Mouse (Mus musculus) megakaryocyte, embryonic 14.5 days (primary cell): Measurements from ENCODE around the gene Gm12888. TPM values are rescaled to one million over a fixed set of nuclear protein-coding genes. Genes with fewer than 3 reads are reported as not detected.
"Not testable (repeated sequence)": the region's sequence is repeated elsewhere in the genome, so short reads cannot be mapped to it uniquely, and the experiment has no call there.

Experiments
- H3K27me3 ChIP-seq: replicated peaks from 2 replicates; pipeline ENCODE3; 2012; ENCODE audit warnings: inconsistent platforms
- H3K36me3 ChIP-seq: replicated peaks from 2 replicates; pipeline ENCODE3; 2012; ENCODE audit warnings: low read length, inconsistent platforms, mixed read lengths
- H3K4me1 ChIP-seq: 2 replicates; pipeline ENCODE4 v1.6.1; 2012; ENCODE audit warnings: inconsistent platforms
- H3K4me3 ChIP-seq: replicated peaks from 2 replicates; pipeline ENCODE3; 2012; ENCODE audit warnings: moderate library complexity, mild to moderate bottlenecking, inconsistent platforms
- H3K9me3 ChIP-seq: 2 replicates; pipeline ENCODE4 v1.6.1; 2012; ENCODE audit warnings: inconsistent platforms
- polyA plus RNA-seq: library from polyadenylated mRNA; stranded (reverse); fragments of >175 nt; gene quantifications from 2 replicates; pipeline ENCODE4 v1.2.3, GENCODE M21; 2012; ENCODE audit warnings: low replicate concordance; ENCODE audit not compliant: insufficient read depth

The Gm12888 gene
- not detected in 2 replicates for polyA plus RNA-seq

DNA sequence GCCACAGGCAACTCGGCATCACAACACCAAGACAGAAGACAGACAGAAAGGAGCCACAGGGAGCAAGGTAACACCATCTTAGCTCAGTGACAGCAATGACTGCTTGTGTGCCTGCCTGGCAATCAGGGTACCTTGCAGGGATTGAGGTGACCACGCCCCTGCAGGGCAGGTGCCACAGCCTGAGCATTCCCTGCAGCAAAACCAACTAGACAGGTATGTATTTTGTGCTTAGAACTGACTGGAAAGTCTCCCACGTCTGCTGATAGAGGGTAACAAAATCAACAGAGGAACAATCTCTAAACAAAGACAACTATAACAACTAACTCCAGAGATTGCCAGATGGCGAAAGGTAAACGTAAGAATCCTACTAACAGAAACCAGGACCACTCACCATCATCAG is at the start of gene Gm12888:
Gene Gm12888, minus strand, starts transcription at position 101 of the 400 bp plus-strand sequence.
- H3K36me3 ChIP-seq, H3K27me3 ChIP-seq, H3K4me3 ChIP-seq, H3K4me1 ChIP-seq, H3K9me3 ChIP-seq: not testable (repeated sequence)

Other genes with a start within 250 kb of the Gm12888 start
- 2.6 TPM in 1 of 2 replicates, not detected in the other for gene Zmpste24, start 226.7 kb downstream of the Gm12888 start, polyA plus RNA-seq
- gene Tmco2, start 215.7 kb downstream of the Gm12888 start, polyA plus RNA-seq = not detected in 2 replicates
- 0.35 and 0.93 TPM in 2 replicates for gene Rlf, start 109.8 kb downstream of the Gm12888 start, polyA plus RNA-seq
- not detected in 2 replicates for gene Gm12886, start 98.2 kb upstream of the Gm12888 start, polyA plus RNA-seq